Mouse (Mus musculus) intestine, embryonic 14.5 days (tissue): ENCODE measurements at regions not wholly inside any gene's neighbourhood (a gene's known extent, or its start where the extent isn't known, plus 50 kb on each side); places are given as distances from the start of the nearest gene placed in this dataset.

Experiments
- ATAC-seq: fragments of 200-750 bp; cut with Nextera tagmentation; replicated peaks from 2 replicates; pipeline ENCODE4 v1.8.0; 2017; ENCODE audit warnings: low read depth, moderate number of reproducible peaks, moderate TSS enrichment, moderate library complexity; ENCODE audit not compliant: low FRiP score, low TSS enrichment
- DNase-seq: peaks from one replicate; pipeline ENCODE4 v3.0.0-alpha.2; 2018; ENCODE audit warnings: low spot score
- H3K27ac ChIP-seq: fragments of 300-500 bp; sonication (generic); 2 replicates; pipeline ENCODE4 v1.5.1; 2014; ENCODE audit warnings: low read depth, mild to moderate bottlenecking, control low read depth
- H3K27me3 ChIP-seq: fragments of 300-500 bp; sonication (generic); replicated peaks from 2 replicates; pipeline ENCODE4 v1.6.1; 2014; ENCODE audit warnings: low read length, control low read depth; ENCODE audit not compliant: control insufficient read depth, insufficient read depth
- H3K36me3 ChIP-seq: fragments of 300-500 bp; sonication (generic); 2 replicates; pipeline ENCODE4 v1.6.1; 2014; ENCODE audit warnings: low read length, control low read depth; ENCODE audit not compliant: control insufficient read depth, insufficient read depth
- H3K4me1 ChIP-seq: fragments of 300-500 bp; sonication (generic); replicated peaks from 2 replicates; pipeline ENCODE4 v1.6.1; 2014; ENCODE audit warnings: low read length, control low read depth, mixed read lengths; ENCODE audit not compliant: control insufficient read depth, insufficient read depth
- H3K4me2 ChIP-seq: fragments of 300-500 bp; sonication (generic); 2 replicates; pipeline ENCODE4 v1.6.1; 2014; ENCODE audit warnings: low read length
- H3K4me3 ChIP-seq: fragments of 300-500 bp; sonication (generic); 2 replicates; pipeline ENCODE4 v1.5.1; 2014; ENCODE audit warnings: low read depth, low read length, control low read depth, mixed read lengths
- H3K9ac ChIP-seq: fragments of 300-500 bp; sonication (generic); 2 replicates; pipeline ENCODE4 v1.6.1; 2014; ENCODE audit warnings: mild to moderate bottlenecking, low read length
- H3K9me3 ChIP-seq: fragments of 300-500 bp; sonication (generic); 2 replicates; pipeline ENCODE4 v1.6.1; 2016; ENCODE audit warnings: low read length, control low read depth; ENCODE audit not compliant: control insufficient read depth
- WGBS: fragments of 180-500 bp; shearing (Covaris S2); extraction: QIAGEN DNeasy Blood & Tissue Kit; methylation state at CpG from one replicate; pipeline ENCODE4 v1.1.7; 2014; 5-methylcytosine and 5-hydroxymethylcytosine counted together

DNA sequence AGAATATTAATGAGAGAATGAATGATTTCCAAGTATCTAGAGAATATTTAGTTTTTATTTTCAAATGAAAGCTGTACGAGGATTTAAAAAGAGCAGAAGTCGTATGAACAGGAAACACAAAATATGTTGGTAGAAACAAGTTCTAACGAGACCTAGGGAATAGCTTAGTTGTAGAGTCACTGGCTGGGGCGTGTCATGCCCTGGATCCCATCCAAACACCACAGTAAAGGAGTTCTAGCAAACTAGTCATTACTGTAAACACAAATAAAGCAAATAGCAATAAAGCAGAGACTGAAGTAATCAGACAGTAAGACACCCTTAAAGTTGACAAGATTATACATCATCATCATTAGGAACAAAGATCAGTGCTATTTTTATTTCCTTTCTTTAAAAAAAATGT, 139.1 kb upstream of the Tprg start:
- Histone ChIP-seq H3K27ac (no peak overlapping the region), H3K4me1 (no peaks in the 10 kb centered on the region), H3K9me3 (no peaks in the 10 kb centered on the region), H3K36me3 (no peaks in the 10 kb centered on the region), H3K27me3 (no peaks in the 10 kb centered on the region), H3K4me2 (no peak overlapping the region), H3K9ac (no peak overlapping the region), H3K4me3 (no peak overlapping the region)
- no peak for DNase-seq
- 66% methylated on average over 4 of the region's 4 CpGs for WGBS
- ATAC-seq: no peak

- ATAC-seq: no peak
- Histone ChIP-seq H3K27ac (no peak overlapping the region), H3K4me3 (no peak overlapping the region), H3K9ac (no peak overlapping the region), H3K36me3 (no peaks in the 10 kb centered on the region), H3K4me1 (no peaks in the 10 kb centered on the region), H3K27me3 (no peaks in the 10 kb centered on the region), H3K9me3 (no peaks in the 10 kb centered on the region), H3K4me2 (no peak overlapping the region)
- DNase-seq: no peak
- WGBS: 86% methylated on average over 1 of the region's 1 CpGs
Observed at GRCm38 (mm10) chr16:25149186-25149585, 137.4 kb upstream of the Tprg start.

GRCm38 (mm10) chr16:25176870-25177269, 109.7 kb upstream of the Tprg start:
- Histone ChIP-seq H3K9me3 (no peaks in the 10 kb centered on the region), H3K27me3 (no peaks in the 10 kb centered on the region), H3K4me3 (no peak overlapping the region), H3K36me3 (no peaks in the 10 kb centered on the region), H3K4me1 (no peaks in the 10 kb centered on the region), H3K27ac (no peak overlapping the region), H3K9ac (no peak overlapping the region), H3K4me2 (no peak overlapping the region)
- ATAC-seq (no peak), DNase-seq (no peak)

DNA sequence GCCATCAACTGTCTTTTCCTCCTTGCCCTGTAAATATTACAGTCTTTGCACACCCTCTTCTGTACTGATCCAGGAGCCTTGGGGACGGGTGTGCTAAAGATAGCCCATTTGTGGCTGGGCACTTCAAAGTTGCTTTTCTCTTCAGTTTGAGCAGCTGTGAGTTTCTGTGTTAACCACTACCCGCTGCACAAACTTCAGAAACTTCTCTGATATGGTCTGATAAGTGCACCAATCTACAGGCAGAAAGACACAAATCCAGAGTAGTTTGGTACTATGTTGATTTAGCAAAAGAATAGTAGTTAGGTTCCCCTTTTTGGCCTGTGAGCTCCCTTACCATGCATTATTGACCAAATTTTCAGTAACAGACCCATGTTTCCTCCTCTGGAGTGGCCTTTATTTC, 108.6 kb upstream of the Tprg start:
- Histone ChIP-seq H3K4me1 (no peaks in the 10 kb centered on the region), H3K27ac (no peak overlapping the region), H3K36me3 (no peaks in the 10 kb centered on the region), H3K4me3 (no peak overlapping the region), H3K9me3 (no peaks in the 10 kb centered on the region), H3K9ac (no peak overlapping the region), H3K27me3 (no peaks in the 10 kb centered on the region), H3K4me2 (no peak overlapping the region)
- no peak for ATAC-seq
- 75% methylated on average over 2 of the region's 2 CpGs for WGBS
- no peak for DNase-seq

DNA sequence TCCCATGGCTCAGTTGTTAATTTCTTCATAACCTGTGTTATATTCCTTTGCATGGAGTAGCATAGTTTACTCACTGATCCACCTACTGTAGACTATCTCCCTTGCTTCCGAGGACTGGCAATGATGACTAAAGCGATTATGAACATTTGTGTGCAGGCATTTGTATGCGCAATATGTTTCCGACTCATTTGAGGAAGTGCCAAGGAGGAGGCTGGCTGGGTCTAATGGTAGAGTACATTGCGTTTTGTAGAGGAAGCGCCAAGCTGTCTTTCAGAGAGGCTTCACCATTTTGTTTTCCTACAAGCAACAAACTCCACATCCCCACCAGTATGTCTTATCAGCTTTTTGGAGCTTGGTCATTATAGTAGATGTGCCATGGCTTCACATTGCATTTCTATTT, 104.7 kb upstream of the Tprg start:
- DNase-seq (no peak), ATAC-seq (no peak)
- Histone ChIP-seq H3K4me2 (no peak overlapping the region), H3K4me1 (no peaks in the 10 kb centered on the region), H3K36me3 (no peaks in the 10 kb centered on the region), H3K9ac (no peak overlapping the region), H3K27me3 (no peaks in the 10 kb centered on the region), H3K27ac (no peak overlapping the region), H3K4me3 (no peak overlapping the region), H3K9me3 (no peaks in the 10 kb centered on the region)
- 94% methylated on average over 6 of the region's 6 CpGs for WGBS

- Histone ChIP-seq H3K4me1 (no peaks in the 10 kb centered on the region), H3K27me3 (no peaks in the 10 kb centered on the region), H3K4me2 (no peak overlapping the region), H3K36me3 (no peaks in the 10 kb centered on the region), H3K4me3 (no peak overlapping the region), H3K27ac (no peak overlapping the region), H3K9me3 (no peaks in the 10 kb centered on the region), H3K9ac (no peak overlapping the region)
- no peak for ATAC-seq
- 96% methylated on average over 5 of the region's 5 CpGs for WGBS
- no peak for DNase-seq
Observed at GRCm38 (mm10) chr16:25197079-25197478, 89.5 kb upstream of the Tprg start.

- ATAC-seq: no peak
- Histone ChIP-seq H3K9ac (no peak overlapping the region), H3K36me3 (no peaks in the 10 kb centered on the region), H3K9me3 (no peaks in the 10 kb centered on the region), H3K27me3 (no peaks in the 10 kb centered on the region), H3K4me1 (no peaks in the 10 kb centered on the region), H3K27ac (no peak overlapping the region), H3K4me2 (no peak overlapping the region), H3K4me3 (no peak overlapping the region)
- no peak for DNase-seq
- WGBS: 64% methylated on average over 3 of the region's 3 CpGs
Observed at GRCm38 (mm10) chr16:25198844-25199243, 87.8 kb upstream of the Tprg start.

- ATAC-seq (no peak), DNase-seq (no peak)
- Histone ChIP-seq H3K27me3 (no peaks in the 10 kb centered on the region), H3K9me3 (no peaks in the 10 kb centered on the region), H3K36me3 (no peaks in the 10 kb centered on the region), H3K9ac (no peak overlapping the region), H3K4me1 (no peaks in the 10 kb centered on the region), H3K27ac (no peak overlapping the region), H3K4me2 (no peak overlapping the region), H3K4me3 (no peak overlapping the region)
Observed at GRCm38 (mm10) chr16:25199984-25200383, 86.6 kb upstream of the Tprg start.

GRCm38 (mm10) chr16:25201094-25201770, 85.4 kb upstream of the Tprg start:
- no peaks in the 10 kb centered on the region for H3K36me3 ChIP-seq
- no peak overlapping the region for H3K4me2 ChIP-seq
- ATAC-seq (no peak), DNase-seq (no peak)
- H3K27ac ChIP-seq: no peak overlapping the region
- no peaks in the 10 kb centered on the region for H3K4me1 ChIP-seq
- no peak overlapping the region for H3K9ac ChIP-seq
- 77% methylated on average over 7 of the region's 7 CpGs for WGBS
- no peaks in the 10 kb centered on the region for H3K27me3 ChIP-seq
- no peaks in the 10 kb centered on the region for H3K9me3 ChIP-seq
- H3K4me3 ChIP-seq: no peak overlapping the region
